Mouse (Mus musculus) inflammation-experienced regulatory T-cells, adult 16 weeks (primary cell): ENCODE data around the gene Zfp867. TPM values are rescaled to one million over a fixed set of nuclear protein-coding genes. Genes with fewer than 3 reads are reported as not detected.

Experiments used
- polyA plus RNA-seq: library from polyadenylated mRNA; unstranded; fragments of 100-300 nt; shearing (Covaris generic); gene quantifications from one replicate; pipeline ENCODE4 v1.2.1, GENCODE M21; 2017

The Zfp867 gene
- 4.6 TPM for polyA plus RNA-seq

DNA sequence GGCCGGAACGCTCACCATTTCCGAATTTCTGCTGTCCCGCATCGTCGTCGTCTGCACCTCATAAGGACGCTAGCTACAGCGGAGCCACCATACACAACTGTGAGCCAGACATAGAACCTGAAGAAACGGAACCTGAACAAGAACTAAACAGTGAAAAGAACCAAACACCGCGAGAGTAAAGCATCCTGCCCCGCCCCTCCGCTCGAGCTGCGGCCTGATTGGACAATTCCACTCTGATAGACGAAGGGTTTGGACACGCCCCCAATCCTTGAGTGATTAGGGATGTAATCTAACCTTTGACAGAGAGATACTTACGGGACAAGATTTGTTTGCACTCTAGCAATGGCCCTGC, at the start of gene Zfp867:
TSS of gene Zfp867 (minus strand) at position 149 of the 352 bp plus-strand sequence.

DNA sequence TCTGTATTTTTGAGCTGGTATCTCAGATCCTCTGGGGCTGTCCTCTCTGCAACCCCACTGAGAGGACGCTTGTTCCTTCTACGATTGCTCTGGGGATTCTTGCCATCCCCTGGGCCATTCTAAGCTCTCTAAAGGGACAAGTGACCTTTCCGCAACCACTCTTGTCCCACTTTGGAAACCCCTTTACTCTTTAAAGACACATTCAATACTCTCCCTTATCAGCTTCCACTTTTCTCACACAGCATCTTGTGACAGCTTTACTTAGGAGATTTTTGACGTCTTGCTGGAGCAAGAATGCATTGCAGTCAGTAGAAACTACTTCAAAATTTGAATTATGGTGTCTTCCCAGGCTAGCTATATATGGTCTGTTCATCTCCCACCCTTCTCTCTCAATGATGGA, 21.2 kb downstream of the Zfp867 start, which contains the start of gene Snap47:
TSS of gene Snap47 (minus strand) at position 101 of the 400 bp plus-strand sequence.

DNA sequence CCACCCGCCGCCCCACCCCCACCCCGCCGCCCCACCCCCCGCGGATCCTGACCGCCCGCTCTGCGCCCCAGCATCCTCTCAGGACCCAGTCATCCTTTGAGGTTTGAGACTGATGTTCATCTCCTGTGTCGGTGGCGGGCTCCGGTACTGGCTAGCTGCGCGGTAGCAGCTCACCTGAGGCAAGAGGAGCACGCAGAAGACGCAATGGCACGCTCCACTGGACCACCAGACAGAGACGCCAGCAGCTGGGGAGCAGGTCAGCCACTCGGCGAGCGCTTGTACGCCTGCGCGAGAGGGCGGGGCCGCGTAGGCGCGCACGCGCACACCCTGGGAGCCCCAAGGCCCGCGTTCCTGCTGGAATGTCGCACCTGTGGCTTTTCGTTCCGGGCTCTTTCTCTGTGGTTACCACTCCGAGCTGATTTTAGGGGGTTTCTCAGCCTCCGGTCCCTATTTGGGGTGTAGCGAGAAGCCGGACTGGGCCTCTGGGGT, 22.5 kb downstream of the Zfp867 start, which contains the start of gene Jmjd4:
TSS of gene Jmjd4 (plus strand) at position 305 of the 489 bp plus-strand sequence.

Other genes starting within 250 kb of the Zfp867 start
- gene Arf1, start 244.2 kb downstream of the Zfp867 start, polyA plus RNA-seq = 545 TPM
- gene Wnt3a, start 181.7 kb downstream of the Zfp867 start, polyA plus RNA-seq = not detected
- gene Wnt9a, start 165.5 kb downstream of the Zfp867 start, polyA plus RNA-seq = not detected
- not detected for gene Prss38, start 96.8 kb downstream of the Zfp867 start, polyA plus RNA-seq
- 10.7 TPM for gene Jmjd4, start 22.4 kb downstream of the Zfp867 start, polyA plus RNA-seq
- gene Snap47, start 21.3 kb downstream of the Zfp867 start, polyA plus RNA-seq = 62.5 TPM
- gene Zkscan17, start 54.3 kb upstream of the Zfp867 start, polyA plus RNA-seq = 33.4 TPM
- gene Nlrp3, start 69.1 kb upstream of the Zfp867 start, polyA plus RNA-seq = not detected
- not detected for gene Olfr222, start 103.8 kb upstream of the Zfp867 start, polyA plus RNA-seq
- not detected for gene Olfr223, start 120.8 kb upstream of the Zfp867 start, polyA plus RNA-seq
- gene Mprip, start 188.8 kb upstream of the Zfp867 start, polyA plus RNA-seq = 13.9 TPM